Comparison of ENCODE assay signal across 23 mouse cellular contexts in the genomic region with DNA sequence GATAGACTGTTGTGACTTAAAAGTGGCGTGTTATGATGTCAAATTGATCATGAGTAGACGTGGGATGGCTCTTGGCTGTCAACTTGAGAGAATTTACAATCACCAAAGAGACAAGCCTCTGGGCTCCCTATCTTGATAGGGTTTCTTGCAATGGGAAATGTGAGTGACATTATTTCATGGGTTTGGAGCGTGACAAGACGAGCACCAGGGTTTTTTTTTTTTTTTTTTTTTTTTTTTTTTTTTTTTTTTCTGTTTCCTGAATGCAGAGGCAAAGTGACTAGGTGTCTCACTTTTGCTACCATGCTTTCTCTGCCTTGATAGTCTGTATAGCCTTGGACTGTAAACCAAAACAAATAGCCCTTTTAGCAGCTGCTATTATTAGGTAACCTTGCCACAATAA. TPM values are rescaled to one million over a fixed set of nuclear protein-coding genes. Genes with fewer than 3 reads are reported as not detected.
DNase-seq lines count a peak whose midpoint lies in the region; ATAC-seq and TF ChIP-seq lines count a peak whose summit lies in the region.
"Had no signal": no experiment of that assay in that cellular context is flagged by ENCODE, and none has a peak within 500 bp of the region (broad histone marks: within the 10 kb centered on the region; RNA-seq: fewer than 3 reads in every experiment).

No protein-coding gene starts in this region.

- peaks cover 11% of the 10 kb centered on the region for H3K79me2 ChIP-seq in CH12.LX (replicated peaks; ENCODE audit: control insufficient read depth, extremely low read depth, insufficient read depth, poor library complexity, severe bottlenecking)
- peaks cover 14% of the 10 kb centered on the region for H3K79me2 ChIP-seq in MEL (ENCODE audit: control insufficient read depth, insufficient read depth, low read length, poor library complexity)

- DNase-seq in CH12.LX (ENCODE audit: extremely low read depth) (no peak), ES-E14 (ENCODE audit: low read depth, low spot score) (no peak), MEL (ENCODE audit: low read depth, low spot score) (no peak)
- DNase-seq in adrenal gland, postnatal 36 days, result no peak
- no peak for DNase-seq in lung, adult 18-20 months
- DNase-seq: adrenal gland, adult 2 months; adrenal gland, adult 8-10 months; adrenal gland, postnatal 10 days; adrenal gland, postnatal 14 days; adrenal gland, postnatal 25 days; B cell, adult 2 months; cerebellum, adult 11 months; cerebellum, adult 11-12 months; cerebellum, adult 18-20 months; cerebellum, adult 2 months; cerebellum, adult 8-10 months; cerebellum, adult 9-10 months; cerebellum, adult 9-11 months had no signal

- no peak for TF ChIP-seq RAD21 in CH12.LX (IDR thresholded peaks at IDR 0.05; ENCODE audit: low read depth, low read length)
- no peak for TF ChIP-seq RAD21 in MEL (IDR thresholded peaks at IDR 0.05; ENCODE audit: low read depth, low read length)

- H3K4me1 ChIP-seq in CH12.LX (ENCODE audit: control insufficient read depth in 1 of 2, insufficient read depth in 2 of 2) (no peaks in the 10 kb centered on the region), ES-E14 (ENCODE audit: control insufficient read depth in 2 of 2, insufficient read depth in 2 of 2, low read length in 2 of 2, poor library complexity in 1 of 2) (peaks cover 0 to 2% of the 10 kb centered on the region in 2 experiments; a peak in 1 of 4 replicates), MEL (ENCODE audit: control insufficient read depth in 1 of 2, insufficient read depth in 2 of 2, low read length in 2 of 2) (peaks cover 2 to 4% of the 10 kb centered on the region in 2 experiments; a peak in 2 of 4 replicates)

- H3K27me3 ChIP-seq in CH12.LX (replicated peaks), result no peaks in the 10 kb centered on the region
- H3K27me3 ChIP-seq in MEL (ENCODE audit: control insufficient read depth in 1 of 2, insufficient read depth in 2 of 2, low read length in 2 of 2), result no peaks in the 10 kb centered on the region
- H3K27me3 ChIP-seq: Patski had no signal

- H3K9ac ChIP-seq in CH12.LX (ENCODE audit: insufficient read depth, low read depth) (no peak overlapping the region), ES-E14 (ENCODE audit: insufficient read depth, low read depth, low read length, poor library complexity, severe bottlenecking) (no peak overlapping the region), MEL (ENCODE audit: control insufficient read depth, low read depth, low read length, poor library complexity, severe bottlenecking) (no peak overlapping the region)

- dilution Hi-C loops in CH12.LX (cut with MboI; ENCODE audit: extremely low pct_ligation_motif_present, extremely low pct_unique_long_range_greater_than_20kb, low sequenced_read_pairs), result no loop called here

- in situ Hi-C loops in CH12.LX (cut with MboI; ENCODE audit: low pct_ligation_motif_present, low pct_unique_long_range_greater_than_20kb, low sequenced_read_pairs) (loop anchor here (5.0 kb wide), 1 partner anchor 177 kb away; no protein-coding TSS in a partner anchor), ES-E14 (cut with MboI; ENCODE audit: low sequenced_read_pairs in 2 of 2, unreplicated experiment in 2 of 2) (loop anchor here (10.0 to 25.0 kb wide), 2 partner anchors 180 to 182 kb away; no protein-coding TSS in a partner anchor)

- TF ChIP-seq EP300 in CH12.LX (IDR thresholded peaks at IDR 0.05; ENCODE audit: low read length) (no peak), MEL (IDR thresholded peaks at IDR 0.05; ENCODE audit: low read depth in 1 of 2, low read length in 2 of 2) (no peak)

- H3K36me3 ChIP-seq in CH12.LX (replicated peaks in 1 of 2; ENCODE audit: control insufficient read depth in 1 of 2, insufficient read depth in 1 of 2, low read length in 1 of 2) (no peaks in the 10 kb centered on the region), ES-E14 (ENCODE audit: control insufficient read depth, insufficient read depth, low read length, poor library complexity, severe bottlenecking) (no peaks in the 10 kb centered on the region), MEL (ENCODE audit: control insufficient read depth in 1 of 2, insufficient read depth in 2 of 2, low read length in 2 of 2) (no peaks in the 10 kb centered on the region)
- H3K36me3 ChIP-seq: G1E had no signal

- H3K4me2 ChIP-seq in CH12.LX (ENCODE audit: insufficient read depth, low read depth, poor library complexity, severe bottlenecking), result no peak overlapping the region

- TF ChIP-seq POLR2A in CH12.LX (IDR thresholded peaks at IDR 0.05; ENCODE audit: low read depth, low read length) (no peak), MEL (IDR thresholded peaks at IDR 0.05; ENCODE audit: control insufficient read depth in 1 of 2, insufficient read depth in 1 of 2, low read depth in 1 of 2, low read length in 2 of 2, poor library complexity in 1 of 2) (no peak)

- no peak overlapping the region for H3K27ac ChIP-seq in CH12.LX (ENCODE audit: insufficient read depth, low read depth)
- no peak overlapping the region for H3K27ac ChIP-seq in ES-E14 (ENCODE audit: insufficient read depth, low read depth, low read length, poor library complexity, severe bottlenecking)
- H3K27ac ChIP-seq in MEL (ENCODE audit: control insufficient read depth, low read depth, low read length), result no peak overlapping the region

- TF ChIP-seq CTCF in CH12.LX (conservative IDR thresholded peaks at IDR 0.05 in 1 of 2, IDR thresholded peaks at IDR 0.05 in 1 of 2; ENCODE audit: low read depth in 2 of 2, low read length in 2 of 2) (no peak), MEL (IDR thresholded peaks at IDR 0.05 in 2 of 3, conservative IDR thresholded peaks at IDR 0.05 in 1 of 3; ENCODE audit: control insufficient read depth in 1 of 3, insufficient read depth in 1 of 3, low read depth in 2 of 3, low read length in 3 of 3, poor library complexity in 1 of 3, severe bottlenecking in 1 of 3) (no peak)

- H3K4me3 ChIP-seq in CH12.LX (replicated peaks in 1 of 3; ENCODE audit: low read depth in 2 of 3, low read length in 2 of 3, poor library complexity in 1 of 3) (no peak overlapping the region), ES-E14 (ENCODE audit: insufficient read depth in 1 of 2, low read depth in 1 of 2, low read length in 2 of 2, poor library complexity in 1 of 2, severe bottlenecking in 1 of 2) (no peak overlapping the region), MEL (ENCODE audit: control insufficient read depth in 1 of 2, insufficient read depth in 1 of 2, low read depth in 2 of 2, low read length in 2 of 2) (no peak overlapping the region)

- ATAC-seq in megakaryocyte, adult 5-6 weeks (ENCODE audit: poor library complexity, severe bottlenecking), result no peak
- ATAC-seq: activated CD4-positive, CD25-positive, alpha-beta regulatory T cell, adult 4 months; CD4-positive, CD25-positive, alpha-beta regulatory T cell, adult 4 months; Patski had no signal

- H3K9me3 ChIP-seq in CH12.LX (replicated peaks; ENCODE audit: low read length), result peaks cover 4% of the 10 kb centered on the region
- H3K9me3 ChIP-seq in ES-E14 (ENCODE audit: control insufficient read depth, insufficient read depth, low read depth, low read length), result no peaks in the 10 kb centered on the region
- no peaks in the 10 kb centered on the region for H3K9me3 ChIP-seq in MEL (replicated peaks; ENCODE audit: insufficient read depth, low read length)

TF ChIP-seq in CH12.LX, 34 proteins besides CTCF, POLR2A, EP300 and RAD21:
- no peak for TF ChIP-seq POLR2AphosphoS2 (IDR thresholded peaks at IDR 0.05; ENCODE audit: low read depth, low read length)
- no peak for TF ChIP-seq HCFC1 (IDR thresholded peaks at IDR 0.05; ENCODE audit: low read depth, low read length)
- TF ChIP-seq TBP (conservative IDR thresholded peaks at IDR 0.05; ENCODE audit: low read depth, low read length), result no peak
- peak; percentile 75 for TF ChIP-seq ZNF384 (IDR thresholded peaks at IDR 0.05; ENCODE audit: low read depth, low read length)

TF ChIP-seq in ES-E14, 5 proteins besides CTCF, POLR2A, EP300 and RAD21:
- TF ChIP-seq ZC3H11A (IDR thresholded peaks at IDR 0.05; ENCODE audit: borderline replicate concordance, low read depth, low read length) (no peak), ZNF384 (IDR thresholded peaks at IDR 0.05; ENCODE audit: low read depth, low read length) (peak; percentile 55; the same call in 1 of the 2 replicates)
TF ChIP-seq in ES-E14: peak in this region for 1.

TF ChIP-seq in MEL, 35 proteins besides CTCF, POLR2A, EP300 and RAD21:
- TF ChIP-seq ZNF384 (IDR thresholded peaks at IDR 0.05; ENCODE audit: low read depth, low read length) (0 out of 2 replicates have a peak, but pooled peaks have one; percentile 14), CHD2 (IDR thresholded peaks at IDR 0.05; ENCODE audit: low read length) (no peak)

RNA-seq across cellular contexts. Expression of a gene that starts 3.3 kb away (rescaled TPM):
- total RNA-seq in CH12.LX (2012; rRNA removed) (13.9 and 24.0 TPM in 2 replicates), CH12.LX (2014; rRNA removed) (46.2 and 56.2 TPM in 2 replicates), ES-E14 (2012; rRNA removed) (27.9 and 36.9 TPM in 2 replicates), MEL (2012; rRNA removed) (33.0 and 47.5 TPM in 2 replicates)
- polyA plus RNA-seq in CH12.LX (2012; ENCODE audit: insufficient read length, low read depth) (53.1 and 54.1 TPM in 2 replicates), MEL (2012; ENCODE audit: insufficient read depth in 1 of 2, insufficient read length in 2 of 2, low read depth in 1 of 2, low replicate concordance in 2 of 2, missing spikeins in 1 of 2) (10 to 100 TPM in 1 of 2 experiments, not detected in 1; 69.3 TPM)
- total RNA-seq in adrenal gland, postnatal 36 days (2021), result 10 to 100 TPM; 34.7 to 37.9 TPM
- total RNA-seq in megakaryocyte, adult 5-6 weeks (2015), result 9.8 and 15.3 TPM in 2 replicates
- 7.6 and 8.8 TPM in 2 replicates for total RNA-seq in megakaryocyte, adult 5-6 weeks (2017)

RNA-seq across cellular contexts. Expression of a gene that starts 43.7 kb away (rescaled TPM):
- 0.38 and 0.55 TPM in 2 replicates for total RNA-seq in CH12.LX (2012; rRNA removed)
- 0.60 and 0.85 TPM in 2 replicates for total RNA-seq in CH12.LX (2014; rRNA removed)
- 0.87 and 1.1 TPM in 2 replicates for polyA plus RNA-seq in CH12.LX (2012; ENCODE audit: insufficient read length, low read depth)
- total RNA-seq in ES-E14 (2012; rRNA removed), result 0.49 and 0.58 TPM in 2 replicates
- total RNA-seq in MEL (2012; rRNA removed), result not detected in 2 replicates
- under 1 TPM in 1 of 2 experiments, not detected in 1; 0.03 TPM for polyA plus RNA-seq in MEL (2012; ENCODE audit: insufficient read depth in 1 of 2, insufficient read length in 2 of 2, low read depth in 1 of 2, low replicate concordance in 2 of 2, missing spikeins in 1 of 2)
- 1 to 10 TPM; 2.6 to 4.3 TPM for total RNA-seq in adrenal gland, postnatal 36 days (2021)
- not detected in 2 replicates for total RNA-seq in megakaryocyte, adult 5-6 weeks (2015)
- total RNA-seq in megakaryocyte, adult 5-6 weeks (2017), result not detected in 2 replicates
